In the genomic region with DNA sequence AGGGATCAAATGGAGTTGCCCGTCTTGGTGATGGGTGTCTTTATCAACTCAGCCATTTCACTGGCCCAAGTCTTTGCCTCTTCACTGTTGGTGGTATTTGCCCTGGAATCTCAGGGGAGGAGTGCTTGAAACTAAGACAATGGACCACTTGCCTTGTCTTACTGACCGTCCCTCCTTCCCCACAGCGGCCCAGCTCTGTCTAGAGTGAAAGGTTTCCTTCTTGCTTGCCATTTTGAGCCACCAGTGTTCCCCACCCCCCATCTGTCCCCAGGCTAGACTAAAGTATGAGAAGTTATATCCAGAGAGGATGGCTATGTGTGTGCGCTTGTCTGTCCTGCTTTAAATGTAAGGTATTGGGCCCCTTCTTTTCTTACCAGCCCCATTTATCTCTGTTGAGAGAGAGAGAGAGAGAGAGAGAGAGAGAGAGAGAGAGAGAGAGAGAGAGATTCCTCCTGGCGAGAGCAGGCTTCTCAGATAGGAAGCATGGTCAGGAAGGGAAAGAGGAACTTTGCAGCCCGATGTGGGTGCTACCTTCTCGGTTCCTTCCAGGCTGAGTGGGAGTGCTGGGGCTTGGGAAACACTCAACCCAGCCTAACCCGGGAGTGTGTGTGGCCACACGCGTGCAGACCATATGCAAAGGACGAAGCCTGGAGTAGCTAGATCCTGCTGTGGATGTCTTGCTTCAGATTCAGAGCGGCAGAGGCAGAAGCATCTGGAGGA, we compare ENCODE assay signal across 10 mouse cellular contexts. TPM values are rescaled to one million over a fixed set of nuclear protein-coding genes. Genes with fewer than 3 reads are reported as not detected.
A peak's percentile ranks its signal among the peaks of the same experiment; 100 is the strongest.
DNase-seq lines count a peak whose midpoint lies in the region; ATAC-seq and TF ChIP-seq lines count a peak whose summit lies in the region.
"Had no signal": no experiment of that assay in that cellular context is flagged by ENCODE, and none has a peak within 500 bp of the region (broad histone marks: within the 10 kb centered on the region; RNA-seq: fewer than 3 reads in every experiment).

No protein-coding gene starts in this region.

- no peak overlapping the region for H3K27ac ChIP-seq in lung, postnatal 0 days (ENCODE audit: low read length)
- H3K27ac ChIP-seq in hindbrain, embryonic 11.5 days (ENCODE audit: low read depth, low read length) = no peak overlapping the region

- H3K4me3 ChIP-seq in lung, postnatal 0 days (ENCODE audit: low read depth, low read length) = no peak overlapping the region
- H3K4me3 ChIP-seq in hindbrain, embryonic 11.5 days (ENCODE audit: low read depth, low read length) = no peak overlapping the region

- no peak overlapping the region for H3K4me2 ChIP-seq in lung, postnatal 0 days (replicated peaks; ENCODE audit: low read depth, low read length)
- no peak overlapping the region for H3K4me2 ChIP-seq in hindbrain, embryonic 11.5 days (replicated peaks; ENCODE audit: low read depth, low read length)

- no peaks in the 10 kb centered on the region for H3K36me3 ChIP-seq in lung, postnatal 0 days (ENCODE audit: insufficient read depth, low read length)
- H3K36me3 ChIP-seq in hindbrain, embryonic 11.5 days (ENCODE audit: control insufficient read depth, insufficient read depth, low read length) = no peaks in the 10 kb centered on the region

- no peaks in the 10 kb centered on the region for H3K27me3 ChIP-seq in lung, postnatal 0 days (replicated peaks; ENCODE audit: insufficient read depth, low read length)
- H3K27me3 ChIP-seq in hindbrain, embryonic 11.5 days (ENCODE audit: control insufficient read depth, insufficient read depth, low read length) = no peaks in the 10 kb centered on the region

- no peak for TF ChIP-seq EP300 in lung, postnatal 0 days (IDR thresholded peaks at IDR 0.05)

- no peaks in the 10 kb centered on the region for H3K4me1 ChIP-seq in lung, postnatal 0 days (ENCODE audit: insufficient read depth, low read depth, low read length)
- no peaks in the 10 kb centered on the region for H3K4me1 ChIP-seq in hindbrain, embryonic 11.5 days (replicated peaks; ENCODE audit: control insufficient read depth, insufficient read depth, low read length)

- H3K9me3 ChIP-seq in lung, postnatal 0 days (ENCODE audit: low read length) = no peaks in the 10 kb centered on the region
- H3K9me3 ChIP-seq in hindbrain, embryonic 11.5 days (ENCODE audit: control insufficient read depth, low read length) = no peaks in the 10 kb centered on the region

- H3K9ac ChIP-seq in lung, postnatal 0 days (replicated peaks; ENCODE audit: low read depth) = no peak overlapping the region
- H3K9ac ChIP-seq in hindbrain, embryonic 11.5 days (ENCODE audit: low read depth, low read length) = no peak overlapping the region

- WGBS in lung, postnatal 0 days = 77% methylated on average over 12 of the region's 12 CpGs
- 64% methylated on average over 12 of the region's 12 CpGs for WGBS in hindbrain, embryonic 11.5 days

- TF ChIP-seq CTCF in lung, postnatal 0 days (IDR thresholded peaks at IDR 0.05) = no peak

- DNase-seq in CD4-positive, CD25-positive, alpha-beta regulatory T cell, adult 2 months (ENCODE audit: low read depth, low spot score) = peak; percentile 44
- peak; percentile 16 for DNase-seq in lung, postnatal 0 days (ENCODE audit: low spot score)
- DNase-seq in lung, postnatal 10 days = no peak
- peak; percentile 27 for DNase-seq in lung, postnatal 25 days (ENCODE audit: low spot score)
- peak; percentile 55 for DNase-seq in thymus, postnatal 14 days
- DNase-seq in hindbrain, embryonic 11.5 days (ENCODE audit: low spot score) = no peak
- DNase-seq in frontal cortex, postnatal 10 days (ENCODE audit: low spot score in 2 of 2) = no peak
- DNase-seq: cerebellum, postnatal 36 days; kidney, postnatal 36 days had no signal

- no peak for ATAC-seq in CD4-positive, CD25-positive, alpha-beta regulatory T cell, adult 4 months
- ATAC-seq in lung, postnatal 0 days = no peak
- no peak for ATAC-seq in hindbrain, embryonic 11.5 days (ENCODE audit: low FRiP score)

RNA-seq across cellular contexts. Expression of gene Rhoh, which starts 0.6 kb away (rescaled TPM):
- 100 to 1,000 TPM; 342 to 463 TPM for polyA plus RNA-seq in CD4-positive, CD25-positive, alpha-beta regulatory T cell, adult 4 months (2017; shearing (Covaris generic))
- polyA plus RNA-seq in lung, postnatal 0 days (2015; fragmentation: Nextera tagmentation; extraction: Ambion mirVana) = 0.90 and 0.98 TPM in 2 replicates
- 0.09 and 0.52 TPM in 2 replicates for polyA plus RNA-seq in hindbrain, embryonic 11.5 days (2014; fragmentation: Nextera tagmentation; extraction: Ambion mirVana)

Comparison
In these comparisons a context has a peak if more than half of its experiments do, and no peak if none do; other contexts are left out.
1. DNase-seq: peak in CD4-positive, CD25-positive, alpha-beta regulatory T cell, adult 2 months (single experiment), lung, postnatal 0 days (single experiment), lung, postnatal 25 days (single experiment) and thymus, postnatal 14 days (single experiment); none in lung, postnatal 10 days (single experiment), hindbrain, embryonic 11.5 days (single experiment) and frontal cortex, postnatal 10 days (0 of 2).
2. RNA of gene Rhoh, which starts 0.6 kb away (polyA plus RNA-seq): 342 to 463 TPM in CD4-positive, CD25-positive, alpha-beta regulatory T cell, adult 4 months; 0.90 to 0.98 TPM in lung, postnatal 0 days and 0.09 to 0.52 TPM in hindbrain, embryonic 11.5 days; every median in the first group is over 100 times any median in the second.